9 mouse cellular contexts compared by ENCODE assay signal in genomic region chr16:41244711-41245110, GRCm38 (mm10).
DNase-seq lines count a peak whose midpoint lies in the region; ATAC-seq and TF ChIP-seq lines count a peak whose summit lies in the region.
"Had no signal": no experiment of that assay in that cellular context is flagged by ENCODE, and none has a peak within 500 bp of the region (broad histone marks: within the 10 kb centered on the region; RNA-seq: fewer than 3 reads in every experiment).

No protein-coding gene starts in this region.

- no peak for ATAC-seq in liver, embryonic 11.5 days (replicated peaks; ENCODE audit: low FRiP score)
- peak; percentile 86 for ATAC-seq in forebrain, embryonic 14.5 days
- ATAC-seq in megakaryocyte progenitor cell, adult 5-6 weeks (replicated peaks; ENCODE audit: poor library complexity): no peak

- no peaks in the 10 kb centered on the region for H3K27me3 ChIP-seq in liver, adult 2 months (ENCODE audit: control insufficient read depth, insufficient read depth, low read length)
- H3K27me3 ChIP-seq in liver, embryonic 11.5 days (replicated peaks; ENCODE audit: control insufficient read depth, insufficient read depth, low read length): no peaks in the 10 kb centered on the region
- H3K27me3 ChIP-seq in forebrain, embryonic 14.5 days (replicated peaks; ENCODE audit: control insufficient read depth, insufficient read depth, low read length): no peaks in the 10 kb centered on the region
- H3K27me3 ChIP-seq: liver, embryonic 13.5 days had no signal

- no peak overlapping the region for H3K27ac ChIP-seq in liver, adult 2 months (replicated peaks; ENCODE audit: insufficient read depth, low read depth, low read length)
- H3K27ac ChIP-seq in liver, embryonic 11.5 days (ENCODE audit: low read depth, low read length): no peak overlapping the region
- no peak overlapping the region for H3K27ac ChIP-seq in forebrain, embryonic 14.5 days (ENCODE audit: low read depth, low read length)
- H3K27ac ChIP-seq in layer of hippocampus, adult 2 months: no peak overlapping the region
- H3K27ac ChIP-seq: liver, embryonic 13.5 days had no signal

- peaks cover 2% of the 10 kb centered on the region; the same call in 1 of the 2 replicates for H3K4me1 ChIP-seq in liver, adult 2 months (ENCODE audit: control insufficient read depth, insufficient read depth, low read length)
- H3K4me1 ChIP-seq in liver, embryonic 11.5 days (replicated peaks; ENCODE audit: control insufficient read depth, insufficient read depth, low read length): no peaks in the 10 kb centered on the region
- no peaks in the 10 kb centered on the region for H3K4me1 ChIP-seq in forebrain, embryonic 14.5 days (ENCODE audit: control insufficient read depth, insufficient read depth, low read length)
- H3K4me1 ChIP-seq: liver, embryonic 13.5 days had no signal

- DNase-seq in liver, adult 2 months (ENCODE audit: extremely low read depth, low read depth, low spot score): peak; percentile 46
- DNase-seq in liver, embryonic 11.5 days (ENCODE audit: low spot score): no peak
- peak; percentile 59 for DNase-seq in brain, embryonic 18.5 days (ENCODE audit: low read depth, low spot score)
- peak; percentile 90 for DNase-seq in forebrain, embryonic 14.5 days (ENCODE audit: low spot score)
- peak; percentile 68 to 79 for DNase-seq in layer of hippocampus, adult 2 months (ENCODE audit: low spot score in 2 of 2)
- peak; percentile 64 for DNase-seq in mesoderm, embryonic 11.5 days (ENCODE audit: low read depth, low spot score)
- peak; percentile 58 for DNase-seq in telencephalon, adult 2 months (ENCODE audit: low read depth, low spot score)
- DNase-seq: liver, embryonic 13.5 days had no signal

- no peak for TF ChIP-seq CTCF in liver, adult 2 months (IDR thresholded peaks at IDR 0.05; ENCODE audit: low read depth, low read length)
- peak; percentile 87 for TF ChIP-seq CTCF in layer of hippocampus, adult 2 months (conservative IDR thresholded peaks at IDR 0.05)

- H3K4me2 ChIP-seq in liver, embryonic 11.5 days: no peak overlapping the region
- no peak overlapping the region for H3K4me2 ChIP-seq in forebrain, embryonic 14.5 days (ENCODE audit: low read length)
- H3K4me2 ChIP-seq: liver, embryonic 13.5 days had no signal

- no peak overlapping the region for H3K4me3 ChIP-seq in liver, adult 2 months (ENCODE audit: insufficient read depth, low read depth, low read length)
- no peak overlapping the region for H3K4me3 ChIP-seq in liver, embryonic 11.5 days (ENCODE audit: low read depth, low read length)
- H3K4me3 ChIP-seq in forebrain, embryonic 14.5 days (ENCODE audit: low read depth, low read length): no peak overlapping the region
- H3K4me3 ChIP-seq in layer of hippocampus, adult 2 months: no peak overlapping the region
- H3K4me3 ChIP-seq: liver, embryonic 13.5 days had no signal

- no peak for TF ChIP-seq POLR2A in liver, adult 2 months (IDR thresholded peaks at IDR 0.05; ENCODE audit: extremely low read depth, insufficient read depth, low read length)

- no peaks in the 10 kb centered on the region for H3K36me3 ChIP-seq in liver, adult 2 months (ENCODE audit: control insufficient read depth, insufficient read depth, low read length)
- no peaks in the 10 kb centered on the region for H3K36me3 ChIP-seq in liver, embryonic 11.5 days (ENCODE audit: control insufficient read depth, insufficient read depth, low read length)
- no peaks in the 10 kb centered on the region for H3K36me3 ChIP-seq in forebrain, embryonic 14.5 days (ENCODE audit: control insufficient read depth, insufficient read depth, low read length)
- H3K36me3 ChIP-seq: liver, embryonic 13.5 days had no signal

- no peaks in the 10 kb centered on the region for H3K9me3 ChIP-seq in liver, embryonic 11.5 days (ENCODE audit: control insufficient read depth, low read length)
- no peaks in the 10 kb centered on the region for H3K9me3 ChIP-seq in forebrain, embryonic 14.5 days (replicated peaks; ENCODE audit: control insufficient read depth, low read length)
- H3K9me3 ChIP-seq: liver, embryonic 13.5 days had no signal

- no peak overlapping the region for H3K9ac ChIP-seq in liver, adult 2 months (ENCODE audit: low read depth, low read length)
- no peak overlapping the region for H3K9ac ChIP-seq in liver, embryonic 11.5 days (ENCODE audit: low read depth, low read length)
- H3K9ac ChIP-seq in forebrain, embryonic 14.5 days (ENCODE audit: low read length): no peak overlapping the region
- H3K9ac ChIP-seq: liver, embryonic 13.5 days had no signal

- no peaks in the 10 kb centered on the region for H3K79me2 ChIP-seq in liver, adult 2 months (ENCODE audit: control insufficient read depth, insufficient read depth, low read length)

- WGBS in liver, adult 2 months: 5% methylated on average over 2 of the region's 2 CpGs
- 7% methylated on average over 2 of the region's 2 CpGs for WGBS in liver, embryonic 11.5 days
- WGBS in forebrain, embryonic 14.5 days: 8% methylated on average over 2 of the region's 2 CpGs
